Mouse (Mus musculus) lung, postnatal 25 days (tissue): Measurements from ENCODE around the gene Olfr866.

Experiments used
- DNase-seq: peaks from one replicate; pipeline ENCODE4 v3.0.0; 2022; ENCODE audit warnings: low spot score

Gene Olfr866

DNA sequence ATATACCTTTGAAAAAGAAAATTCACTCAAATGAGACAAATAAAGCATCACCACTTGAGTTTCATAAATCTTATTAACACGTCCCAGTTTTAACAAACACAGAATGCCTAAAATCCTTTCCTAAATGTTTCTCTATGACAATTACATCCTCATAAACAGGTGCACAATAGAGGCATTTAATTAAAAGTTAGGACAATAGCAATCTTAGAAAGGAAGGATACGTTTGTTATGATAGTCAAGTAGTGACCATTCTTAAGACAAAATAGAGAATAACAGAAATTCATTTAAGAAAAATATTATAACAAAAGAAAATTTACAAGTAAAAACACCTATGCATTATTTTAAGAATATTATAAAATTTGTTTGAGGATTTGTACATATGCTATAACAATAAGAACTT lies at the start of gene Olfr866:
Olfr866 (minus strand) TSS at position 101 of the 400 bp plus-strand sequence.
- DNase-seq = no peak

- DNase-seq = no peak
Observed at GRCm38 (mm10) chr9:20073523-20074177, 45.8 kb upstream of the Olfr866 start.

GRCm38 (mm10) chr9:20071291-20071690 lies 43.5 kb upstream of the Olfr866 start:
- DNase-seq = no peak

GRCm38 (mm10) chr9:20070236-20070635 lies 42.4 kb upstream of the Olfr866 start:
- no peak for DNase-seq

DNA sequence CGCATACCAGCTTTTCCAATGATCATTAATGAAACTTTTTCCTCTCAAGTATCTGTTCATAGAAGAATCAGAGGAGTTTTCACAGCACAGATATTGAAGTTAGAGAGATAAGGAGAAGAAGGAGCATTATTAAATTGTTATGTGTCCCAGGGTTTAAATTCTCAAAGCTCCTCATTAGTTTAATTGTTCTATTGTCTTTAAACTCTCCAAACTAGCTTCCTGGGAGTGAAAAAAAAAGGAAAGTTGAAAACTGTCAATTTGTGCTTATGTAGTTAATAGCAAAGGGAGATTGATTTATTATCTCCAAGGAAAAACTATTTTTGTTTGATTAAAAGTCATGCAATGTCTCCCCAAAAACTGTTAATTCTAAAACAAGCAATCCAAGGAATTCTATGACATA lies 29.6 kb upstream of the Olfr866 start, which contains the start of gene Olfr867:
Olfr867 (minus strand) TSS at position 101 of the 400 bp plus-strand sequence.
- no peak for DNase-seq

DNA sequence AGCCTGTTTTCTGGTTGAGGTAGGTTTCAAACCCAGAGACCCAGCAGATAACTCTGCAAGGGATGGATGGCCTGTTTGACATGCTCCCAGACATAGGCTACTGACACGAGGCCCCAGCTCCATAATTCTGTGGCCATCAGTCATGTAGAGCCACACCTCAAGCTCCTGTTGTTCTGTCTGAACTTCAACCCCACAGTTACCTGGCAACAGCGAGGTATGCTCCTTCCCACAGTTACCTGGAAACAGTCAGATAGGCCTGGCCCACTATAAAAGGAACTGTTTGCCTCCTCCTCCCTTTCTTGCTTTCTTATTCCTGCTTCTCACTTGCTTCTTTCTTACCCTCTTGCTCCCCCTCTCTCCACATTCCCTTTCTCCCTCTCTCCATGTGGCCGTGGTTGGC lies 20.1 kb upstream of the Olfr866 start:
- no peak for DNase-seq
